Mouse (Mus musculus) cerebellum, adult 2 months (tissue): Measurements from ENCODE around the gene Vps13d.

Experiments
- CTCF ChIP-seq: fragments of 200-500 bp; IDR thresholded peaks from 2 replicates; pipeline ENCODE4 v1.5.1; 2011; ENCODE audit warnings: low read depth, mild to moderate bottlenecking, control low read depth, low read length, moderate library complexity, borderline replicate concordance; ENCODE audit not compliant: insufficient read depth
- POLR2A ChIP-seq: fragments of 200-500 bp; IDR thresholded peaks from 2 replicates; pipeline ENCODE4 v1.6.1; 2011; ENCODE audit warnings: low read length, control low read depth, borderline replicate concordance; ENCODE audit not compliant: insufficient read depth

DNA sequence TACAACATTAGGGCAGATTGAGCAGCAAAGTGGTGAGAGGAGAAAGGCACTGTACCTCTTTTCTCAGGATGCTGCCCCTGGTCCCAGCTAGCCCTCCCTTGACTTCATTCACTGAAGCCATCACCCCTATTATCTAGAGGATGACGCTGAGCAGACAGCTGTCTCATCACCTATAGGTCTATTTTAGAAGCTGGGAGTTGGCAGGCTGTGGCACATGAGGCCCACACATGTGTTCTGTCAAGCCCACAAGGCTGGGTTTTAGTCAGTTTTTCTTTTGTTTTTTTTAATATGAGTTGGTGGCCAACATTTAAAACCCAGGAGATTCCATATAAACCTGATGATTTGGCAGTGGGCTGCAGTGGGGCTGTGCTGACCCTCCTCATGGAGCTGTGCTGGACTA lies 142.1 kb downstream of the Vps13d start:
- TF ChIP-seq CTCF = no peak
- TF ChIP-seq POLR2A = no peak
